Mouse (Mus musculus) heart, postnatal 0 days (tissue): Measurements from ENCODE around the gene Pdss2.

Experiments
- CTCF ChIP-seq: IDR thresholded peaks from 2 replicates; pipeline ENCODE4 v1.5.1; 2016; ENCODE audit warnings: antibody characterized with exemption, control low read depth, low read depth
- EP300 ChIP-seq: IDR thresholded peaks from 2 replicates; pipeline ENCODE4 v1.6.1; 2016; ENCODE audit warnings: antibody characterized with exemption, low read depth

DNA sequence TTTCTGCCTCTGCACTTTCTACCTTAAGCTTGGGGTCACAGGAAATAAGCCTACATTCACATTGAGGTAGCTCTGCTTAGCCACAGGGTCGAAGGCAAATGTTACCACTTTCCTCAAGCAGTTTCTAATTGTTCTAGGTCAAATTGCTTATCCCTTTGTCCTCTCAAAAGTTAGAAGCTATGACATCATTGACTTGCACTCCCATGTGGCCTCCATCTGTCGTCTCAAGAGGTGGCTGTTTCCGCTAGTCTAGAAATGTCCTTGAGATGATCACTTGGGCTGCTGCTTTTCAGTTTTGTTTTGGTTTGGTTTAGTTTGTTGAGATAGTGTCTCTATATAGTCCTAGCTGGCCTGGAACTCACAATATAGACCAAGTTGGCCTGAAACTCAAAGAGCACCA, 13.7 kb downstream of the Pdss2 start:
- TF ChIP-seq CTCF = no peak
- no peak for TF ChIP-seq EP300
